Mouse (Mus musculus): Measurements from ENCODE around the gene Aph1b. TPM values are rescaled to one million over a fixed set of nuclear protein-coding genes. Genes with fewer than 3 reads are reported as not detected.

Aph1b gene
- polyA plus RNA-seq (2015; fragmentation: Nextera tagmentation; extraction: Ambion mirVana): 11.1 and 11.8 TPM in 2 replicates

GRCm38 (mm10) chr9:66795464-66796324, at the start of gene Aph1b:
Aph1b (minus strand) TSS chr9:66795490.
- H3K27ac ChIP-seq (ENCODE audit: low read depth, low read length): peak within 1 kb of the TSS; percentile 86
- H3K36me3 ChIP-seq (ENCODE audit: control insufficient read depth, insufficient read depth): no peaks in the 10 kb centered on the region
- H3K9me3 ChIP-seq (ENCODE audit: control insufficient read depth): no peaks in the 10 kb centered on the region
- peak; percentile 97 for ATAC-seq
- H3K4me3 ChIP-seq (ENCODE audit: low read depth, low read length): peak within 1 kb of the TSS; percentile 72
- H3K4me1 ChIP-seq (replicated peaks; ENCODE audit: control insufficient read depth, insufficient read depth, low read length): peaks cover 4% of the 10 kb centered on the region; the same call in 1 of the 2 replicates
- TF ChIP-seq CTCF (IDR thresholded peaks at IDR 0.05; ENCODE audit: low read depth): peak; percentile 28
- H3K9ac ChIP-seq (ENCODE audit: low read depth, low read length): peak within 1 kb of the TSS; percentile 56
- peak within 1 kb of the TSS; percentile 96 for H3K4me2 ChIP-seq (replicated peaks; ENCODE audit: low read depth)
- no peaks in the 10 kb centered on the region for H3K27me3 ChIP-seq (replicated peaks; ENCODE audit: control insufficient read depth, insufficient read depth, low read length)
- WGBS: under 1% methylated on average over 42 of the region's 42 CpGs

GRCm38 (mm10) chr9:66835097-66835480, 39.8 kb upstream of the Aph1b start:
- TF ChIP-seq CTCF (IDR thresholded peaks at IDR 0.05; ENCODE audit: low read depth): peak; percentile 48
- 0% methylated on average over 23 of the region's 24 CpGs for WGBS
- H3K4me2 ChIP-seq (replicated peaks; ENCODE audit: low read depth): peak overlapping the region; percentile 96
- peak overlapping the region; percentile 65 for H3K4me3 ChIP-seq (ENCODE audit: low read depth, low read length)
- H3K9me3 ChIP-seq (ENCODE audit: control insufficient read depth): no peaks in the 10 kb centered on the region
- peaks cover 10% of the 10 kb centered on the region; the same call in 1 of the 2 replicates for H3K4me1 ChIP-seq (replicated peaks; ENCODE audit: control insufficient read depth, insufficient read depth, low read length)
- H3K27ac ChIP-seq (ENCODE audit: low read depth, low read length): no peak overlapping the region
- H3K36me3 ChIP-seq (ENCODE audit: control insufficient read depth, insufficient read depth): no peaks in the 10 kb centered on the region
- no peaks in the 10 kb centered on the region for H3K27me3 ChIP-seq (replicated peaks; ENCODE audit: control insufficient read depth, insufficient read depth, low read length)
- 0 out of 2 replicates have a peak overlapping the region, but pooled peaks have one; percentile 17 for H3K9ac ChIP-seq (ENCODE audit: low read depth, low read length)
- peak; percentile 46 for ATAC-seq

GRCm38 (mm10) chr9:66834318-66835096, 39.2 kb upstream of the Aph1b start, which contains the start of gene Aph1c:
Aph1c (minus strand) TSS chr9:66834726.
- Histone ChIP-seq H3K27me3 (replicated peaks; ENCODE audit: control insufficient read depth, insufficient read depth, low read length) (no peaks in the 10 kb centered on the region), H3K9me3 (ENCODE audit: control insufficient read depth) (no peaks in the 10 kb centered on the region), H3K36me3 (ENCODE audit: control insufficient read depth, insufficient read depth) (no peaks in the 10 kb centered on the region), H3K4me2 (replicated peaks; ENCODE audit: low read depth) (peak within 1 kb of the TSS; percentile 96), H3K4me1 (replicated peaks; ENCODE audit: control insufficient read depth, insufficient read depth, low read length) (peaks cover 10% of the 10 kb centered on the region; the same call in 1 of the 2 replicates), H3K4me3 (ENCODE audit: low read depth, low read length) (peak within 1 kb of the TSS; percentile 65), H3K9ac (ENCODE audit: low read depth, low read length) (peak within 1 kb of the TSS; percentile 57), H3K27ac (ENCODE audit: low read depth, low read length) (peak within 1 kb of the TSS; percentile 50)
- peak; percentile 99 for ATAC-seq
- no peak for TF ChIP-seq CTCF (IDR thresholded peaks at IDR 0.05; ENCODE audit: low read depth)
- under 1% methylated on average over 58 of the region's 58 CpGs for WGBS

- H3K36me3 ChIP-seq (ENCODE audit: control insufficient read depth, insufficient read depth): no peaks in the 10 kb centered on the region
- H3K27me3 ChIP-seq (replicated peaks; ENCODE audit: control insufficient read depth, insufficient read depth, low read length): no peaks in the 10 kb centered on the region
- peak overlapping the region; percentile 57; the same call in 1 of the 2 replicates for H3K9ac ChIP-seq (ENCODE audit: low read depth, low read length)
- peak overlapping the region; percentile 50; the same call in 1 of the 2 replicates for H3K27ac ChIP-seq (ENCODE audit: low read depth, low read length)
- 28% methylated on average over 7 of the region's 7 CpGs for WGBS
- no peaks in the 10 kb centered on the region for H3K9me3 ChIP-seq (ENCODE audit: control insufficient read depth)
- no peak for TF ChIP-seq CTCF (IDR thresholded peaks at IDR 0.05; ENCODE audit: low read depth)
- H3K4me3 ChIP-seq (ENCODE audit: low read depth, low read length): peak overlapping the region; percentile 65
- peaks cover 10% of the 10 kb centered on the region; the same call in 1 of the 2 replicates for H3K4me1 ChIP-seq (replicated peaks; ENCODE audit: control insufficient read depth, insufficient read depth, low read length)
- H3K4me2 ChIP-seq (replicated peaks; ENCODE audit: low read depth): peak overlapping the region; percentile 96
- no peak for ATAC-seq
These were observed 38.6 kb upstream of the Aph1b start for GRCm38 (mm10) chr9:66833851-66834250.

GRCm38 (mm10) chr9:66832366-66832908, 37.1 kb upstream of the Aph1b start:
- H3K27ac ChIP-seq (ENCODE audit: low read depth, low read length): no peak overlapping the region
- ATAC-seq: no peak
- H3K4me1 ChIP-seq (replicated peaks; ENCODE audit: control insufficient read depth, insufficient read depth, low read length): peaks cover 10% of the 10 kb centered on the region; the same call in 1 of the 2 replicates
- H3K4me2 ChIP-seq (replicated peaks; ENCODE audit: low read depth): no peak overlapping the region
- TF ChIP-seq CTCF (IDR thresholded peaks at IDR 0.05; ENCODE audit: low read depth): no peak
- 52% methylated on average over 4 of the region's 4 CpGs for WGBS
- no peaks in the 10 kb centered on the region for H3K9me3 ChIP-seq (ENCODE audit: control insufficient read depth)
- no peak overlapping the region for H3K9ac ChIP-seq (ENCODE audit: low read depth, low read length)
- H3K4me3 ChIP-seq (ENCODE audit: low read depth, low read length): no peak overlapping the region
- no peaks in the 10 kb centered on the region for H3K27me3 ChIP-seq (replicated peaks; ENCODE audit: control insufficient read depth, insufficient read depth, low read length)
- H3K36me3 ChIP-seq (ENCODE audit: control insufficient read depth, insufficient read depth): no peaks in the 10 kb centered on the region
